Mouse (Mus musculus) frontal cortex, postnatal 25 days (tissue): ENCODE data around the gene Atox1.
"Not testable (repeated sequence)": the region's sequence is repeated elsewhere in the genome, so short reads cannot be mapped to it uniquely, and the experiment has no call there.

ENCODE experiments used
- DNase-seq, 2 experiments: peaks; one replicate each; pipeline ENCODE4 v3.0.0; 2022; ENCODE audit warnings: low spot score in 2 of 2

The Atox1 gene

DNA sequence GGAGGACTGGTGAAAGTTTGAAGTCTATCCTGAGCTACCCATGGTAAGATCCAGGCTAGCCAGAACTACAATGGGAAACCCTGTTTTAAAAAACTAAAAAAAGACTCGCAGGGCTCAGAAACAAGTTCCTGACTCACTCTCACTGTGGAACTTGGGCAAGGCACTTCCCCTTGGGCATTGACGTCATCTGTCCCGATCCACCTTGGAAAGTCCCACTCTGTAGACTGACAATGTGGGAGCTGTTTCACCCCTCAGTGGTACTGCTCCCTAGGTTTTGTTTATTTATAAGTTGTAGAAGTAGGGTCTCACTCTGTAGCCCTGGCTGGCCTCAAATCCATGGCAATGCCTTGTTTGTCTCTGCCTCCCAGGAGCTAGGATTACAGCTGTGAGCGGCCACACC is 7.4 kb downstream of the Atox1 start:
- DNase-seq = no peak

DNA sequence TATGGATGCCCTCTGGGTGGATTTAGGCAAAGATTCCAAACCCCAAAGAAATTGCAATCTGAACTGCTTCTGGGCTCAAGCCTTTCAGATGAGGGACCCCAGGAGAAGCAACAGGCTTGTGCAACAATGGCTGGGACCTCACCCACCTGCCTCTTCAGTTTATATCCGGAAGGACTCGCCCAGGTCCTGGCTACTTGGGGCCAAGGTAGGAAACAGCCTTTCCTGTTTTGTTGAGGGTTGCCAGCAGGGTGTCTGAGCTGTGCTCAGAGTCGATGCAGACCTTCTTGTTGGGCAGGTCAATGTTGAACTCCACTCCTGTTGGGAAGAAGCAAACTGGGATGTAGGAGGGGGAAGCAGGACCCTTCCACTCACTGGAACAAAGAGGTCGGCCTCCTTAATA is 10.7 kb downstream of the Atox1 start:
- no peak for DNase-seq

DNA sequence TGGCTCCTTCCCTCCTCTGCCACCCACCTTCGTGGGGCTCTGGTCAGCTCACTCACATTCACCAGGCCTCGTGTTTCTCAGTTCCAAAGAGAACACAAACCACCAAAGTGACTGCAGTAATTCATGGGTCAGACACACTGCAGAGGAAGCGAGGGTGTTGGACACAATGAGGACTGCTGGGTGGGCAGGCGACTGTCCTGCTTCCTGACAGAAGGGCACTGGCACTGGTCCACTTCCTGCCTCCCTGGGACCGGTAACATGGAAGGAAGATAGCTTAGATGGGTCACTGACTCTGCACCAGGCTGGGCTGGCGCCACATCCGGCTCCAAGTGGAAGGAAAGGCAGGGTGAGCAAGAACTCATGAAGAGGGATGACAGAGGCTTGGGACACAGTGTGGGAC is 11.5 kb downstream of the Atox1 start:
- no peak for DNase-seq

DNA sequence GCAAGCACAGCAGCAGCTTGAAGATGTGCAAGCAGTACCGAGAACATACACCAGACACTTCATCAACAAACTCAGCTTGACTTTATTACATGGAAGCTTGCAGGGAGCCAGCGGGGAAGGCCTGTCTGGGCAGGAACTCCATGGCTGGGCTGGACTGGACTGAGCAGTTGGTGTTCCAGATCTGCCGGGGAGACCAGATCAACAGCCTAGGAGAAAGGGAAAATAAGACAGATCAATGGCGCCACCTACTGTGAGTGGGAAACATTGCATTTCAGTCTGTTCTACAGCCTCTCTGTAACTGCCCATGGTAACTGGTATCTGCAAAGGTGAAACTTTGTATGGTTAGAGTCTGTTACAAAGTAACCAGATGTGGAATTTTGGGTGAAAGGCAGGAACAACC is 14.5 kb downstream of the Atox1 start:
- peak; percentile 62 to 83 for DNase-seq

DNA sequence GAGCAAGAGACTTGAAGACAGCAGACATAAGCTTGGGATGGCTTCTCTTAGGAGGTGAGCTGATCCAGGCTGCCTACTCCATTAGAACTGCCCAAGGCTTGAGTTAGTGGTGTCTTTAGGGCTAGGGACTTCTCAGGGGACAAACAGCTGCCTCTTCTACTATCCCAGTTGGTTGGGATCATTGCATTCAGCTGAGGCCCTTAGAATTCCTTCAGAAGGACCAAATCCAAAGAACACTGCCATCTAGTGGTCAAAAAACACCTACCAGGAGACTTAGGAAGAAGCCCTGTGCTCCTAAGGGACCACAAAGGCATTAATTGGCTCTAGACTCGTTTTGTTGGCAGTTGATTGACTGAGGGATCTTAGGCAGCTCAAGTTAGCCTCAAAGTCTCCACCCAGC is 16.3 kb downstream of the Atox1 start:
- peak in 1 of 2 experiments; percentile 23 for DNase-seq

DNA sequence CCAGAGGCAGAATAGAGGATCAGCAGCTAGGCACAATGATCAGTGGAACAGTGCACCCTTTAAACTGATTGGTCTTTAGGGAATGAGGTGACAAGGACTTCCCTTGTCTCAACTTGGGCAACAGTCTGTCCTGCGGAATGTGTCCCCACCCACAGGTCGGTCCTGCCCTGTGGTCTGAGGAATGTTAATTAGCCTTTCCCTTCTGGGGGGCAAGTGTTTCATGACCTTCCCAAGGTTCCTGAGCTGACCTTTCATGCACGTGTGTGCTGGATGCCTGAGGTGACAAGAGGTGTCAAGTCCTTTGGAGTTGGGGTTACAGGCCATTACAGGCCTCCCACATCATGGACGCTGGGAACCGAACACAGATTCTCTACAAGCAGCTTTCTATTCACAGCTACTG is 21.3 kb downstream of the Atox1 start:
- no peak for DNase-seq

DNA sequence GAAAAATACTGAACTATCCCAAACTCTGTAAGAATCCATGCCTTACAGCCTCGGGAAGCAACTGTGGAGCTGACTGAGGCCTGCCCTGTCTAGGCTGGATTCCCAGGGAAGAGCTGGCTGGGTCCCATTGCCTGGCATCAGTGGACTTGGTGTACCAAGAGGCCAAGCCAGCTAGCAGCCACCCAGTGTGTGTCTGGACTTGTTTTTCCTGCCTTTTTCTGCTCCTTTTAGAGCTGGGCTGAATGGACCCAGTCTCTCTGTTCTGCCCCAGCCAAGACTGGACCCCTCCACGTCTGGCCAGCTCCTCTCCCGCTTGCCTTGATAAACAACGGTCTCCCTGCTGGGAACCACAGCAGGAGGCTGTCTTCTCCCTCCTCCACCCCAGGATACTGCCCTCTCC is 23.0 kb downstream of the Atox1 start:
- no peak for DNase-seq

DNA sequence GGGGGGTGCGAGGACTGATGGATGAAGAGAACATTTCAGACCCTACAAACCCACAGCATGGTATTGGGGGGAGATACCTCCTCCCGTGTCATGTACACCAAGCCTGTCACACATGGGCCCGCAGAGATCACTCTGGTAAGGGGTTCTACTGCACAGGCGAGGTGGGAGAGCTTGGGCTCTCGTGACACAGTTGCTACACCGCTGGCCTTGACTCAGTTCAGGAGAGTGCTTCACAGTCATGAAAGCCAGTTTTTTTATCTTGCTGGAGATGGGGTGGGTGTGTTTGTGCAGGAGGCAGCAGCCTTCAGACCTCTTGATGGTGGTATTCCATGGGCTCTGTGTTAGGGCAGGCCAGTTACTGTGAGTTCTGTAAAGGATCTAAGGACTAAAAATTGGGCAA is 24.9 kb downstream of the Atox1 start:
- no peak for DNase-seq

DNA sequence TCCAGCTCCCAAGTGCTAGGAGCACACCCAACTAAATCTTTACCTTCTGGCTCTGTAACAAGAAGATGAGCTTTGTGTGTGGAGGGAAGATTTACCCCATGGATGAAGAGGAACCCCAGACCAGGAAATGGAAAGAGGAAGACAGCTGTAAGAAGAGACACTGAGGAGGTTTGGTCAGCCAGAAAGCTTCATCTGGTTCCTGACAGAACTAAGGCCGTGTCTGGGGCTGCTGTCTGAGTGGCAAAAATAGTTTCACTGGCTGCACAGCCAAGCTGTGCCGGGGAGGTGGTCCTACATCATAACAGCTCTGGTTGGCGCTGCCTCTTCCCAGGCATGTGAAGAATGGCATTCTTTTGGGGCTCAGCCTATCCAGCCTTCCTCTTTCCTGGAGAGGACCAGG is 28.1 kb downstream of the Atox1 start:
- DNase-seq = no peak

DNA sequence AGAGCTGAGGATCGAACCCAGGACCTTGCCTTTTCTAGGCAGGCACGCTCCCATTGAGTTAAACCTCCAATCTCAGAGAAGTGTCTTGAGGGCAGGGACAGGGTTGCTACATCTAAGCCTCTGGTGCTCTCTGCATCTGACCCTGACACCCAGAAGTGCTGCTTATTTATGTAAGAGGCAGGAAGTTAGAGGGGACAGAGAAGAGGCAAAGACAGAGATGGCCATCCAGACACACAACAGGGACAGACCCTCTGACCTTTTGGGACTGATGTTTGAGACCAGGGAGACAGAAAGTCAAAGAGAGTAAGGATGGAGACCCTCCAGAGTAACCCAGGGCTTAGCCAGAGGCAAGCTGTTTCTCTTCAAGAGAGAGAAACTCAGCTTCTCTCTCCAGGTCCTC is 31.1 kb downstream of the Atox1 start:
- no peak for DNase-seq

DNA sequence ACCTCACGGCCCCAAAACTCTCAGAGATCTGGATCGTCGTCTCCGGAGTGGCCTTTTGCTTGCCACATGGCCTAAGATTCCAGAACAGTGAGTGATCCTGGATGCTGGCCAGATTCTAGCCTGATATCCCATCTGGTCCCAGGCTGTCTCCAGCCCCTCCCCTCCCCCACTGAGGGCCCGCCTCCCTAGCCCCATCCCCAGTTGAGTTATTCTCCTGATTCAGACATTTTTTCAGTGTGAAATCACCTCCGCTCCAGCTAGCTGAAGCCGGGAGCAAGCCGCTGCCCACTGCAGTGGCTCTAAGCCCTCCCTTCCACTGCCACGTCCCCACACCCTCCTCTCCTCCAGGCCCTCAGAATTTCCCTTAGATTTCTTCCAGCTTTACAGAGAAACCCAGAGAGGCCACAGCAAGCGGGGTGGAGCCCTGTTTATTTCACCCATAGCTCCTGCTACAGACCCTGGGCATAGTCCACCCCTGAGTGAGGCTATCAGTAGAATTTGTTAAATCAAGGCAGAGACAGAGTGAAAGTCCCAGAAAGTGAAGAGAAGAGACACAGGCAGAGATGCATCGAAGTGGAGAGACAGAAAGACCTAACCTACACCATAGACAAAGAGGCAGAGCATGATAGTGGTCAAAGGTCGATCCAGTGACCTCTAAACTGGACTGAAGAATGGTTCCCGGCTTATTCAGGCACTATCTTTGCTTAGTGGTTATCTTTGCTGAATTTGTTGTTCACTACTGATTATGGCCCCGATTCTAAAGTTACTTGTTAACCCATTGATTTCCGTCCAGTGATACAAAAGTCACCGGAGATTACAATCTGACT is 32.6 kb downstream of the Atox1 start:
- no peak for DNase-seq

DNA sequence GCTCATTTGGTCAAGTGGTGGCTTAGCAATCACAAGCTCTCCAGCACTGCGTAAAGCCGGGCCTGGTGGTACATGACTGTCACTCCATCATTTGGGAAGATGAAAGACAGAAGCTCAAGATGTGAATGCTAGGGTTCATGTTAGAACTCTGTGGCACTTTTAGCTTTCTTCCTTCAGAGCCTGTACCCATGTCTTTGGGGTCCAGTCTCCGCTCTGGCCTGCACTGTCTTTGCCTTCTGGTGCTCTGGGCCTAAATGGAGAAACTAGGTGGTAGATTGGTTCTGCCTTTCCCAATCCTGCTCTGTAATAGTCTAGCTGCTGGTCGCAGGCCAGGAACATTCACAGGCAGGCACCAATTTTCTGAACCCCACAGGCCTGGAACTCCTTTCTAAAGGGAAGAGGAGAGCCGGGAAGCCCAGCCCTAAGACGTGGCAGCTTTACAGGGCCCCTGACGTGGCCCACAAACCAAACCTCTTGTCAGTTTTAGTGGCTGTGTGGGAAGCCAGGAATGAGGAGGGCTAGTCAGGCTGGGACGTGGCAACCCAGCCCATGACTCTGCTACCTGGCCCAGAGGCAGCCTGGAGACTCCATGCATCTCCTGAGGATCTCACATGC is 36.2 kb downstream of the Atox1 start:
- no peak for DNase-seq

DNA sequence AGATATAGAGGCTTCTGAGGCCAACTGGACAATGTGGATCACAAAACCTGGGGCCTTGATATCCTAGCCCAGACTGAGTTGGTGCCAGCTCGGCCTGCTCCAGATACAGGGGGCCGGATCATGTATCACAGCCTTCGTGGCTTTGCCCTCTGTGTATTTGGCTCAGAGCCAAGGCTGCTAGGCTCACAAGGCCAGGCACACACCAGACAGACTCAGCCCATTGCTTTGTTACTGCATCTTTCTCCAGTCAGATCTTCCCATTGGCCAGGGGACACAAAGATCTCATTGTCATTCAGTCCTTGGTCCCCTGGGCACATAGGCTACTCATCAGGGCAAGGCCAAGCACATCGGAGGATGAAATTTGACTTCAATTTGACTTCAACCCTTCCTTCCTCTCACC is 37.3 kb downstream of the Atox1 start:
- no peak for DNase-seq

DNA sequence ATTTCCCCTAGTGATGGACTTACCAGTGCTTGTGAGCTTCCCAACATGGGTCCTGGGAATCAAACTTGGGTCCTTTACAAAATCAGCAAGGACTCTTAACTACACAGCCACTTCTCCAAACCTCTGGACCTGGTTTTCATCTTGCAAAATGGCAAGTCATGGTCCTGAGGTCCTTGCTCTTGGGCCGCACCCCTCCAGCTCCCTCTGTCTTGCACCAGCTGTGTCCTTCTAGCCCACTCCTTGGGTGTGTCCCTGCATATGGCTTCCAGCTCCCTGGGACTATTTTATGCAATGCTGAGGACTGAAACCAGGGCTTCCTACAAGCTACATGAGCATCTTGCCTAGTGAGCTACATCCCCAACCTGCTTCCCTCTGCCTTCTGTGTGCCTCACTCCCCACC is 38.1 kb downstream of the Atox1 start, which contains the start of gene Sparc:
Gene Sparc, minus strand, starts transcription at position 206 of the 400 bp plus-strand sequence.
- no peak for DNase-seq

DNA sequence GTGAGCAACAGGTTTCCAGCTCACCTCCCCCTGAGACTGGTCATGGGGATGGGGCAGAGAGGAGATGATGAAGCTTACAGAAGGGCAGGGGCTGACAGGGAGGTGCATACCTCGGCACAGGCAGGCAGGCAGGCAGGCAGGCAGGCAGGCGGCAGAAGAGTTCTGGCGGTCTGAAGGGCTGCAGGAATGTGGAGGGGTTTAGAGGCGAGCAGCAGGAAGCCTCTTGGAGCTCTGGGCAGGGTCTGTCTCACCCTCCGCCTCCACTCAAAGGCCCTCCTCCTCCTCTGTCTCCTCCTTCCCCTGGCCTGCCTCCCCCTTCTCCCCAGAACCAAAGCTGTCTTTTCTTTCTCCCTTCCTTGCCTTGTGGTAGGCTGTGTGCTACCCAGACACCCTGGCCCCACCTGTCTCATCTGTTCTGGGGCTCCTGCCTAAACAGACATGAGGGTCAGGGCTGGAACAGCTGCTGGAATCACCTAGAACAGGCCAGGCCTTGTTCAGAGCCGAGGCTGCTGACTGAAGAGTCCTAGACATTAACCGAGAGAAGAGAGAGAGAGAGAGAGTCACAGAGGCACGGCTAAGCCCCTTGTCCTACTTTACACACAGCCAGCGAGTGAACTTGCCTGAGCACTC is 41.2 kb downstream of the Atox1 start:
- peak in 1 of 2 experiments; percentile 17 for DNase-seq

DNA sequence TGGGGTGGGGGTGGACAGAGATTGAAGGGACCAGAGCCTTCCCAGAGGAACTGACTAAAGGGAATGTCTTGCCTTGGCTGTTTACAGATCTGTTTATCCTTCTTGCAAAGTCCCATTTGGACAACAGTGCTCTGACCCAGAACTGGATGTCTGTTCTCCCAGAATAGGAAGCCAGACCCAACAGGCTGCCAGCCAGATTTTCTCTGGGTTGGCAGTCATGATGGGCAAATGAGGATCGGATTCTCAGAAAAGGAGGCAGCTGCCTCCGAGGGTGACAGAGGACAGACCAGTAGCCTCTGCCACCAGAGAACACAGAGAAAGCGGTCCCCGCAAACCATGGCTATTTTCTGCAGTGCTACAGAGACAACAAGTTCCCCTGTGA is 41.8 kb downstream of the Atox1 start:
- no peak for DNase-seq

DNA sequence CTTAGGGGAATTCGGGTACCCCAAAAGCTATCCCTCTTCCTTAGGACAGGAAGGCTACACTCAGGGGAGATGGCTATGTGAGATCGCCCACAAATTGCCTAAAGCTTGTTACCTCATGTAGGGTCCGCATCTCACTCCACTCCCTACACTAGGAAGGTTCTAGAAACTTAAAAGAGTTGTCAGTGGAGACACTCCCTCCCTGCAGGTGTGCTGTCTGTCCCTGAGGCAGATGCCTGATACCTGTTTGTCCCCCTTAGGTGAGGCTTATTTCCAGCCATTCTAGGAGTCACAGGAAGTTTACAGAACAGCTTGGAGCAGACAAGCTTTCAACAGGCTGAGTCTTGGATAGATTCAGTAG is 42.4 kb downstream of the Atox1 start:
- no peak for DNase-seq

DNA sequence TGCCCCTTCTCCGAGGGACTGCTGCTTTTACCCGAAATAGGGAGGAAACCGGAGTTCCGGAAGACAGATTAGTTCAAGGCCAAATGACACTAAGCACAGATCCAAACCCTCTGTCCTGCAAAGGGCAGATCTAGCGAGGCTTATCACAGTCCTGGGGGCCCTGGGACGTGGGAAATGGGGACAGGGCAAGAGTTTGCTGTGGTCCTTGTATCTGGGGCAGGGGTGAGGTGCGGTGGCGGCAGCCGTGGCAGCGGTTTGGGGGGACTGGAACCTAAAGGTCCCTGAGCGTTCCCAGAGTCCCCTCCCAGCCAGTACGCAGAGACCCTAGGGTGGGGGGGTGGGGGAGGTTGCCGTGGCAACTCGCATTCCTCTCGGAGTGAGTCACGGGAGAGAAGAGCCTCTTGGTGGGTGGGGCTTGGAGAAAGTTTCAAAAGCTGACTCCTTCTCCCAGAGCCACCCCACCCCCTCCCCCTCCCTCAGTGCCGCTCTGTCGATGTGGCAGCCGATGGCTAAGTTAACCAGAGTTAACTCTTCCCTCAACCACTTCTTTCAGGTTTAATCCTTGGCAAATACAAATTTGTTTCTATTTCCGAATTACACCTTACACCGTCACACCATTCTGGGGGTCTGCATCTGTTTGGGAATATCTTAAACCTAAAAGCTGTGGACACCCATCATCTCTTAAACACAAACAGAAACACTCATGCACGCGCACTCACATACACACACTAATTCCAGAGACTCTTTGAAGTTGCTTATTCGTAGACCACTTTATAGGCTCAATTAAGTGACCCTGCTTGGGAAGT is 42.9 kb downstream of the Atox1 start:
- DNase-seq = no peak

DNA sequence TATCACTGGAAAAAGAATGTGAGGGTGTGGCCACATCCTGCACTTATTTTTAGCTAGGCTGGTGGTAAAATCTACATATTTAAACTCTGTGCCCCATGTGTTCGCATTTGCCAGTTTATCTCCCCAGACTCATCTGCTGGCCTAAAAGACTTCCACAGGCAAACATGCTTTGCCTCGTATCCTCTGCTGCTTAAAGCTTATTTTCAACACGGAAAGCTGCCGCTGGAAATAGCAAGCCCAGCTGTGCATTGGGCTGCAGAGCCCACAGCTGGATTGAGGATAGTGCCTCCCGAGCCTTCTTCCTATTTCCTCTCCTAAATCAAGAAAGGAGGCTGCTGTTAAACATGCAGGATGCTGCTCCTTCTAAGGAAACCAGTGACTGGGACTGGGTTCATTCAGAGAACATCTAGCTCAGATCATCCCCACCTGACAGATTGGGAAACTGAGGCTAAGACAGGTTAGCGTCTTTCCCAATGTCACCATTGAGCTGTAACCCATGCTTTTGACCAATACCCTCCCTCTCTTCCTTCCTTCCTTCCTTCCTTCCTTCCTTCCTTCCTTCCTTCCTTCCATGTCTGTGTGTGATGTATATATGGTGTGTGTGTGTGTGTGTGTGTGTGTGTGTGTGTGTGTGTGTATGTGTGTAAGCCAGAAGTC is 44.3 kb downstream of the Atox1 start:
- DNase-seq = no peak

DNA sequence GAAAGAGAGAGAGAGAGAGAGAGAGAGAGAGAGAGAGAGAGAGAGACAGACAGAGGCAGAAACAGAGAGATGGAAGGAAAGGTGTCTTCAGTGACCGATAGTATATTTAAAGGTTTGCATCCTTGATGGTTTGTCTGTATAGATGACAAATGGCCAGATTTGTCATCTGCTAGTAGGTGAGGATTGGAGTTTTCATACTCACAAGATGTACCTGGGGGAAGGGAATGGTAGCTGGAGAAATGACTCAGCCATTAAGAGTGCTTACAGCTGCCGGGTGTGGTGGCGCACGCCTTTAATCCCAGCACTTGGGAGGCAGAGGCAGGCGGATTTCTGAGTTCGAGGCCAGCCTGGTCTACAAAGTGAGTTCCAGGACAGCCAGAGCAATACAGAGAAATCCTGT is 45.3 kb downstream of the Atox1 start:
- not testable (repeated sequence) for DNase-seq

DNA sequence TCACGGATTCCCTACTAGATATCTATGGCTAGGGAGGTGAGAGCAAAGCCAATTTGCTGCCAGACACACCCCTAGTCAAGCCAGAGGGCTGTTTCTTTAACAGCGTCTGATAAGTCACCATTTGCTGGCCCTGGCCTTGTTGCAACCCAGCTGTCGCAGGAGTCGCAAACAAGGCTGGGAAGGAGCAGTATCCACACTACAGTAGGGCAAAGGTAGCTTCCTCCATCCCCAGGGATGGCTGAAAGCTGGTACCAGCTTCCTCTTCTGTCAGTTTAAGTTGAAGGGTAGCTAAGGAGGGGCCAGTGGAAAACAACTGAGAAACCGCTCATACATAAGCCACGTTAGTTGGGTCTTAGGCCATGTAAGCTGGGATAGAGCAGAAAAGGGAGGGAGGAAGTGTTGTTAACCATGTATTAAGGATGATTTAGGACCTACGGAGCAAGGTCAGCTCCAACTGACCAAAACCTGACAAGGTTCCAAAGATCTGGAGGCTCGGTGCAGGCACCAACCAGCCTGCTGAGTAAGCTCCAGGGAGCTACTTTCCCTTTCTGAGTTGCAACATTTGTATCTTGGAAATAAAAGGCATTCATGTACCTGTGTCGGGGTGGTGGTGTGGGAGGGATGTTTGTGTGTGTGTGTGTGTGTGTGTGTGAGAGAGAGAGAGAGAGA is 45.9 kb downstream of the Atox1 start:
- DNase-seq = no peak
